Mouse (Mus musculus): ENCODE results near the gene Elfn1. TPM values are rescaled to one million over a fixed set of nuclear protein-coding genes. Genes with fewer than 3 reads are reported as not detected.

Elfn1 gene
- total and polyA plus RNA-seq, 2 experiments from 2014 or later, result 3.1 to 57.5 TPM

GRCm38 (mm10) chr5:139908811-139909627, 1.3 kb downstream of the Elfn1 start:
- peak overlapping the region; percentile 98 for H3K4me2 ChIP-seq (ENCODE audit: low read depth, low read length, poor library complexity, severe bottlenecking)
- H3K4me3 ChIP-seq (ENCODE audit: low read depth, low read length), result peak overlapping the region; percentile 55
- no peaks in the 10 kb centered on the region for H3K9me3 ChIP-seq (ENCODE audit: low read length)
- ATAC-seq (ENCODE audit: low FRiP score) (0 out of 2 replicates have a peak, but pooled peaks have one; percentile 32), DNase-seq (ENCODE audit: low spot score) (no peak)
- H3K27me3 ChIP-seq (ENCODE audit: insufficient read depth, low read length), result peaks cover 25% of the 10 kb centered on the region
- WGBS, result under 1% methylated on average over 47 of the region's 50 CpGs
- H3K9ac ChIP-seq (replicated peaks; ENCODE audit: low read length, poor library complexity, severe bottlenecking), result peak overlapping the region; percentile 54
- no peak for TF ChIP-seq CTCF (IDR thresholded peaks at IDR 0.05)
- H3K4me1 ChIP-seq (ENCODE audit: insufficient read depth, low read length), result peaks cover 14% of the 10 kb centered on the region; the same call in 1 of the 2 replicates
- no peaks in the 10 kb centered on the region for H3K36me3 ChIP-seq (ENCODE audit: insufficient read depth, low read length)
- peak overlapping the region; percentile 67; the same call in 1 of the 2 replicates for H3K27ac ChIP-seq (ENCODE audit: low read depth, low read length)

- no peaks in the 10 kb centered on the region for H3K9me3 ChIP-seq (ENCODE audit: low read length)
- peak; percentile 24 for DNase-seq (ENCODE audit: low spot score)
- 2% methylated on average over 29 of the region's 29 CpGs for WGBS
- peak overlapping the region; percentile 98 for H3K4me2 ChIP-seq (ENCODE audit: low read depth, low read length, poor library complexity, severe bottlenecking)
- ATAC-seq (ENCODE audit: low FRiP score), result no peak
- H3K4me1 ChIP-seq (ENCODE audit: insufficient read depth, low read length), result peaks cover 14% of the 10 kb centered on the region; the same call in 1 of the 2 replicates
- H3K36me3 ChIP-seq (ENCODE audit: insufficient read depth, low read length), result no peaks in the 10 kb centered on the region
- H3K4me3 ChIP-seq (ENCODE audit: low read depth, low read length), result peak overlapping the region; percentile 55
- no peak for TF ChIP-seq CTCF (IDR thresholded peaks at IDR 0.05)
- peaks cover 33% of the 10 kb centered on the region for H3K27me3 ChIP-seq (ENCODE audit: insufficient read depth, low read length)
- H3K9ac ChIP-seq (replicated peaks; ENCODE audit: low read length, poor library complexity, severe bottlenecking), result peak overlapping the region; percentile 33; the same call in 1 of the 2 replicates
- H3K27ac ChIP-seq (ENCODE audit: low read depth, low read length), result no peak overlapping the region
Observed at GRCm38 (mm10) chr5:139909710-139910550, 2.2 kb downstream of the Elfn1 start.

- no peaks in the 10 kb centered on the region for H3K9me3 ChIP-seq (ENCODE audit: low read length)
- DNase-seq (ENCODE audit: low spot score) (no peak), ATAC-seq (ENCODE audit: low FRiP score) (no peak)
- peak overlapping the region; percentile 98 for H3K4me2 ChIP-seq (ENCODE audit: low read depth, low read length, poor library complexity, severe bottlenecking)
- H3K36me3 ChIP-seq (ENCODE audit: insufficient read depth, low read length), result no peaks in the 10 kb centered on the region
- no peak overlapping the region for H3K9ac ChIP-seq (replicated peaks; ENCODE audit: low read length, poor library complexity, severe bottlenecking)
- WGBS, result 34% methylated on average over 3 of the region's 3 CpGs
- H3K4me1 ChIP-seq (ENCODE audit: insufficient read depth, low read length), result peaks cover 14% of the 10 kb centered on the region; the same call in 1 of the 2 replicates
- TF ChIP-seq CTCF (IDR thresholded peaks at IDR 0.05), result no peak
- peaks cover 34% of the 10 kb centered on the region for H3K27me3 ChIP-seq (ENCODE audit: insufficient read depth, low read length)
- no peak overlapping the region for H3K27ac ChIP-seq (ENCODE audit: low read depth, low read length)
- H3K4me3 ChIP-seq (ENCODE audit: low read depth, low read length), result peak overlapping the region; percentile 55
Observed at GRCm38 (mm10) chr5:139910755-139911300, 3.1 kb downstream of the Elfn1 start.

GRCm38 (mm10) chr5:139911506-139911905, 3.8 kb downstream of the Elfn1 start:
- Histone ChIP-seq H3K36me3 (ENCODE audit: insufficient read depth, low read length) (no peaks in the 10 kb centered on the region), H3K27me3 (ENCODE audit: insufficient read depth, low read length) (peaks cover 37% of the 10 kb centered on the region), H3K27ac (ENCODE audit: low read depth, low read length) (peak overlapping the region; percentile 32; the same call in 1 of the 2 replicates), H3K9me3 (ENCODE audit: low read length) (no peaks in the 10 kb centered on the region), H3K4me3 (ENCODE audit: low read depth, low read length) (peak overlapping the region; percentile 46; the same call in 1 of the 2 replicates), H3K4me1 (ENCODE audit: insufficient read depth, low read length) (peaks cover 14% of the 10 kb centered on the region; the same call in 1 of the 2 replicates), H3K4me2 (ENCODE audit: low read depth, low read length, poor library complexity, severe bottlenecking) (peak overlapping the region; percentile 98), H3K9ac (replicated peaks; ENCODE audit: low read length, poor library complexity, severe bottlenecking) (no peak overlapping the region)
- DNase-seq (ENCODE audit: low spot score), result peak; percentile 22
- no peak for TF ChIP-seq CTCF (IDR thresholded peaks at IDR 0.05)
- ATAC-seq (ENCODE audit: low FRiP score), result no peak
- 7% methylated on average over 19 of the region's 19 CpGs for WGBS

GRCm38 (mm10) chr5:139912121-139912771, 4.5 kb downstream of the Elfn1 start:
- H3K36me3 ChIP-seq (ENCODE audit: insufficient read depth, low read length), result no peaks in the 10 kb centered on the region
- TF ChIP-seq CTCF (IDR thresholded peaks at IDR 0.05), result no peak
- WGBS, result under 1% methylated on average over 20 of the region's 64 CpGs
- no peaks in the 10 kb centered on the region for H3K9me3 ChIP-seq (ENCODE audit: low read length)
- peak overlapping the region; percentile 98 for H3K4me2 ChIP-seq (ENCODE audit: low read depth, low read length, poor library complexity, severe bottlenecking)
- peak overlapping the region; percentile 32; the same call in 1 of the 2 replicates for H3K27ac ChIP-seq (ENCODE audit: low read depth, low read length)
- peaks cover 37% of the 10 kb centered on the region for H3K27me3 ChIP-seq (ENCODE audit: insufficient read depth, low read length)
- ATAC-seq (ENCODE audit: low FRiP score), result no peak
- peak overlapping the region; percentile 46 for H3K4me3 ChIP-seq (ENCODE audit: low read depth, low read length)
- peak; percentile 27 for DNase-seq (ENCODE audit: low spot score)
- peaks cover 10% of the 10 kb centered on the region; the same call in 1 of the 2 replicates for H3K4me1 ChIP-seq (ENCODE audit: insufficient read depth, low read length)
- H3K9ac ChIP-seq (replicated peaks; ENCODE audit: low read length, poor library complexity, severe bottlenecking), result peak overlapping the region; percentile 48
